Mouse (Mus musculus): ENCODE results near the gene Tbx2.

Tbx2 gene

GRCm38 (mm10) chr11:85889056-85889729, 56.8 kb downstream of the Tbx2 start:
- no peak for DNase-seq

DNA sequence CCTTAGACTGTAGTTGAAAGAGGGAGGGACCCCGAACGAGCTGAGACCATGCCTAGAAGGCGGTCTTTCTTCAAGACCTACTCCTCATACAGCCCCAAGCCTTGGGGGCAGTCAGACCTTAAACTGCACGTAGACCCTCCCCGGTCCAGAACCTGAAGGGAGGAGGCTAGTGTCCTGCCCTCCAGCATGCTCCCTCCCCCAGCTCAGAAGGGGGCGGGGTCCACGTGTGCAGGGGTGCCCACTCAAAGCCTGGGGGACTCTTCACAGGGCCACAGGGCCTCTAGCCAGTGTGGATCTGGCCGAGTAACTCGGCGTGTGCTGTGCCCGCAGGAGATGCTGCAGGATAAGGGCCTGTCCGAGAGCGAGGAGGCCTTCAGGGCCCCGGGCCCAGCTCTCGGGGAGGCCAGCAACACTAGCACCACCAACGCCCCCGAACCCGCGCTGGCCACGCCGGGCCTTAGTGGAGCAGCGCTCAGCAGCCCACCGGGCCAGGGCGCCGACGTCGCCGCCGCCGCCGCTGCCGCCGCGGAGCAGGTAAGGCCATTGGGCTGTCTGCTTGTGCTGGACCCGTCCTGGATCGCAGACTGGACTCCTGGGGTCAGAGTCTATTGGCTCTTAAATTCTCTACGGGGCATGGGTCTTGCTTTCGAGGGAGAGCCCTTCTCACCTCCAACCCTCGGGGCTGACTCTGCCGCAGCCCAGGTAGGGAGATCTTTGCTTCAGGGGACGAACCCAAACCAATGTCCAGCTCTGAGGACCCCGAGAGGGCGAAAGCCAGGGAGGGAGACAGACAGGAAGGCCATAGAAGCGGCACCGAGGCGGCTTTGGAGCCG, 57.6 kb downstream of the Tbx2 start:
- no peak for DNase-seq

GRCm38 (mm10) chr11:85890563-85890845, 58.2 kb downstream of the Tbx2 start:
- no peak for DNase-seq

DNA sequence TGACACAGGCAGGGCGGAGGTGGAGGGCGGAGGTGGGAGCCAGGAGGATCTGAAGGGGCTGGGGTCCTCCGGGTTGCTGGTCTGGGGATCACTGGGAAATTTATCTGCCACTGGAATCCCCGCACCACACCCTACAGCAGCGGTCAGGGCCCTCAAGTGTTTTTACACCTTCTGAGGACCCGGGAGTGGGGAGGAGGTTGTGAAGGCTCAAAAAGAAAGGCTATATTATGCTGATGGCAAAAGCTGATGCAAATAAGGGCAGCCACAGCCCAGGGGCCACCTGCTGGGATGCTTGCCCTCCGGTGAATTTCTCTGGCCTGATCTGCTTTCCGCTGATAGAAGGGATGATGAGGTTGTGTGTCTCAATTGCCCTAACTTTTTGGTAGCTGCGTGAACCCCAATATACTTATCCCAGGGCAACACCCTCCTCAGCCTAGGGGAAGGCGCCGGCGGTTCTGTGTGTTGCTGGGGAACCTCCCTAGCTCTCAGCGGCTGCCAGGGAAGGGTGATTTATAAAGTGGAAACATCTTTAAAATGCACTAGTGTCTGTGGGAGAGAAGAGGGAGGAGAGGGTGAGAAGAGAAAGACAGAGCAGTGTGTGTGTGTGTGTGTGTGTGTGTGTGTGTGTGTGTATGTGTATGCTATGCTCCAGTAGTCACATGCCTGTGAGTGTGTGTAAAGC, 58.8 kb downstream of the Tbx2 start:
- DNase-seq: no peak

All from cerebellum, adult 11 months (tissue).